Mouse (Mus musculus): ENCODE results near the gene Myo5a. TPM values are rescaled to one million over a fixed set of nuclear protein-coding genes. Genes with fewer than 3 reads are reported as not detected.
"Not testable (repeated sequence)": the region's sequence is repeated elsewhere in the genome, so short reads cannot be mapped to it uniquely, and the experiment has no call there.

Myo5a gene
- polyA plus RNA-seq, 1 experiment from 2014 or later, result 34.5 TPM

GRCm38 (mm10) chr9:75246080-75246930 is 175.5 kb downstream of the Myo5a start:
- Histone ChIP-seq H3K27ac (ENCODE audit: low read length) (no peak overlapping the region), H3K9me3 (ENCODE audit: control insufficient read depth, low read length) (no peaks in the 10 kb centered on the region), H3K27me3 (replicated peaks; ENCODE audit: control insufficient read depth, insufficient read depth, low read length) (no peaks in the 10 kb centered on the region), H3K4me3 (replicated peaks; ENCODE audit: low read length) (no peak overlapping the region), H3K9ac (replicated peaks; ENCODE audit: low read depth, low read length) (no peak overlapping the region), H3K4me2 (ENCODE audit: low read length) (no peak overlapping the region), H3K36me3 (ENCODE audit: control insufficient read depth, insufficient read depth) (no peaks in the 10 kb centered on the region), H3K4me1 (replicated peaks; ENCODE audit: control insufficient read depth, insufficient read depth, low read length) (no peaks in the 10 kb centered on the region)
- WGBS, result 92% methylated on average over 13 of the region's 13 CpGs
- ATAC-seq, result no peak

- H3K4me2 ChIP-seq (ENCODE audit: low read length), result no peak overlapping the region
- H3K36me3 ChIP-seq (ENCODE audit: control insufficient read depth, insufficient read depth), result no peaks in the 10 kb centered on the region
- no peaks in the 10 kb centered on the region for H3K9me3 ChIP-seq (ENCODE audit: control insufficient read depth, low read length)
- H3K9ac ChIP-seq (replicated peaks; ENCODE audit: low read depth, low read length), result no peak overlapping the region
- H3K4me1 ChIP-seq (replicated peaks; ENCODE audit: control insufficient read depth, insufficient read depth, low read length), result no peaks in the 10 kb centered on the region
- 92% methylated on average over 6 of the region's 6 CpGs for WGBS
- H3K27ac ChIP-seq (ENCODE audit: low read length), result no peak overlapping the region
- no peak for ATAC-seq
- H3K4me3 ChIP-seq (replicated peaks; ENCODE audit: low read length), result no peak overlapping the region
- H3K27me3 ChIP-seq (replicated peaks; ENCODE audit: control insufficient read depth, insufficient read depth, low read length), result no peaks in the 10 kb centered on the region
Measured at GRCm38 (mm10) chr9:75247870-75248269, 177.1 kb downstream of the Myo5a start.

GRCm38 (mm10) chr9:75248359-75248758 is 177.5 kb downstream of the Myo5a start:
- no peak overlapping the region for H3K4me3 ChIP-seq (replicated peaks; ENCODE audit: low read length)
- no peak for ATAC-seq
- H3K4me2 ChIP-seq (ENCODE audit: low read length), result no peak overlapping the region
- no peaks in the 10 kb centered on the region for H3K27me3 ChIP-seq (replicated peaks; ENCODE audit: control insufficient read depth, insufficient read depth, low read length)
- whole genome bisulfite sequencing, result 83% methylated on average over 1 of the region's 1 CpGs
- no peak overlapping the region for H3K9ac ChIP-seq (replicated peaks; ENCODE audit: low read depth, low read length)
- H3K9me3 ChIP-seq (ENCODE audit: control insufficient read depth, low read length), result no peaks in the 10 kb centered on the region
- no peak overlapping the region for H3K27ac ChIP-seq (ENCODE audit: low read length)
- H3K4me1 ChIP-seq (replicated peaks; ENCODE audit: control insufficient read depth, insufficient read depth, low read length), result no peaks in the 10 kb centered on the region
- no peaks in the 10 kb centered on the region for H3K36me3 ChIP-seq (ENCODE audit: control insufficient read depth, insufficient read depth)

GRCm38 (mm10) chr9:75248874-75249273 is 178.1 kb downstream of the Myo5a start:
- Histone ChIP-seq H3K36me3 (ENCODE audit: control insufficient read depth, insufficient read depth) (no peaks in the 10 kb centered on the region), H3K4me1 (replicated peaks; ENCODE audit: control insufficient read depth, insufficient read depth, low read length) (peaks cover 3% of the 10 kb centered on the region), H3K4me3 (replicated peaks; ENCODE audit: low read length) (no peak overlapping the region), H3K27ac (ENCODE audit: low read length) (no peak overlapping the region), H3K9ac (replicated peaks; ENCODE audit: low read depth, low read length) (no peak overlapping the region), H3K4me2 (ENCODE audit: low read length) (no peak overlapping the region), H3K27me3 (replicated peaks; ENCODE audit: control insufficient read depth, insufficient read depth, low read length) (no peaks in the 10 kb centered on the region), H3K9me3 (ENCODE audit: control insufficient read depth, low read length) (no peaks in the 10 kb centered on the region)
- no peak for ATAC-seq

GRCm38 (mm10) chr9:75253158-75253557 is 182.3 kb downstream of the Myo5a start:
- ATAC-seq; H3K27me3 ChIP-seq (replicated peaks; ENCODE audit: control insufficient read depth, insufficient read depth, low read length); H3K4me2 ChIP-seq (ENCODE audit: low read length); H3K36me3 ChIP-seq (ENCODE audit: control insufficient read depth, insufficient read depth); H3K27ac ChIP-seq (ENCODE audit: low read length); H3K9me3 ChIP-seq (ENCODE audit: control insufficient read depth, low read length); H3K4me3 ChIP-seq (replicated peaks; ENCODE audit: low read length); H3K9ac ChIP-seq (replicated peaks; ENCODE audit: low read depth, low read length): not testable (repeated sequence)
- WGBS, result 79% methylated on average over 6 of the region's 6 CpGs
- peaks cover 13% of the 10 kb centered on the region for H3K4me1 ChIP-seq (replicated peaks; ENCODE audit: control insufficient read depth, insufficient read depth, low read length)

- ATAC-seq, result no peak
- 62% methylated on average over 3 of the region's 3 CpGs for WGBS
Measured at GRCm38 (mm10) chr9:75253766-75254165, 183.0 kb downstream of the Myo5a start.

GRCm38 (mm10) chr9:75254196-75254955 is 183.6 kb downstream of the Myo5a start:
- H3K9me3 ChIP-seq (ENCODE audit: control insufficient read depth, low read length), result no peaks in the 10 kb centered on the region
- peaks cover 13% of the 10 kb centered on the region for H3K4me1 ChIP-seq (replicated peaks; ENCODE audit: control insufficient read depth, insufficient read depth, low read length)
- no peaks in the 10 kb centered on the region for H3K36me3 ChIP-seq (ENCODE audit: control insufficient read depth, insufficient read depth)
- 60% methylated on average over 13 of the region's 13 CpGs for WGBS
- ATAC-seq, result peak; percentile 96
- H3K27me3 ChIP-seq (replicated peaks; ENCODE audit: control insufficient read depth, insufficient read depth, low read length), result no peaks in the 10 kb centered on the region
- no peak overlapping the region for H3K4me2 ChIP-seq (ENCODE audit: low read length)
- H3K9ac ChIP-seq (replicated peaks; ENCODE audit: low read depth, low read length), result no peak overlapping the region
- H3K27ac ChIP-seq (ENCODE audit: low read length), result peak overlapping the region; percentile 83
- no peak overlapping the region for H3K4me3 ChIP-seq (replicated peaks; ENCODE audit: low read length)

More at GRCm38 (mm10) chr9:75253766-75254165, 183.0 kb downstream of the Myo5a start:
- H3K4me3 ChIP-seq (replicated peaks; ENCODE audit: low read length), result no peak overlapping the region
- H3K27me3 ChIP-seq (replicated peaks; ENCODE audit: control insufficient read depth, insufficient read depth, low read length), result no peaks in the 10 kb centered on the region
- H3K4me1 ChIP-seq (replicated peaks; ENCODE audit: control insufficient read depth, insufficient read depth, low read length), result peaks cover 13% of the 10 kb centered on the region
- H3K27ac ChIP-seq (ENCODE audit: low read length), result peak overlapping the region; percentile 26
- no peak overlapping the region for H3K4me2 ChIP-seq (ENCODE audit: low read length)
- no peaks in the 10 kb centered on the region for H3K9me3 ChIP-seq (ENCODE audit: control insufficient read depth, low read length)
- no peaks in the 10 kb centered on the region for H3K36me3 ChIP-seq (ENCODE audit: control insufficient read depth, insufficient read depth)
- H3K9ac ChIP-seq (replicated peaks; ENCODE audit: low read depth, low read length), result no peak overlapping the region

GRCm38 (mm10) chr9:75255820-75256545 is 185.2 kb downstream of the Myo5a start:
- H3K4me3 ChIP-seq (replicated peaks; ENCODE audit: low read length), result no peak overlapping the region
- no peaks in the 10 kb centered on the region for H3K27me3 ChIP-seq (replicated peaks; ENCODE audit: control insufficient read depth, insufficient read depth, low read length)
- no peak for ATAC-seq
- no peak overlapping the region for H3K27ac ChIP-seq (ENCODE audit: low read length)
- no peak overlapping the region for H3K9ac ChIP-seq (replicated peaks; ENCODE audit: low read depth, low read length)
- H3K4me1 ChIP-seq (replicated peaks; ENCODE audit: control insufficient read depth, insufficient read depth, low read length), result peaks cover 13% of the 10 kb centered on the region
- H3K36me3 ChIP-seq (ENCODE audit: control insufficient read depth, insufficient read depth), result no peaks in the 10 kb centered on the region
- WGBS, result 90% methylated on average over 14 of the region's 14 CpGs
- H3K4me2 ChIP-seq (ENCODE audit: low read length), result no peak overlapping the region
- no peaks in the 10 kb centered on the region for H3K9me3 ChIP-seq (ENCODE audit: control insufficient read depth, low read length)

- no peak overlapping the region for H3K4me2 ChIP-seq (ENCODE audit: low read length)
- no peaks in the 10 kb centered on the region for H3K9me3 ChIP-seq (ENCODE audit: control insufficient read depth, low read length)
- peaks cover 18% of the 10 kb centered on the region for H3K4me1 ChIP-seq (replicated peaks; ENCODE audit: control insufficient read depth, insufficient read depth, low read length)
- H3K4me3 ChIP-seq (replicated peaks; ENCODE audit: low read length), result no peak overlapping the region
- no peaks in the 10 kb centered on the region for H3K36me3 ChIP-seq (ENCODE audit: control insufficient read depth, insufficient read depth)
- H3K9ac ChIP-seq (replicated peaks; ENCODE audit: low read depth, low read length), result no peak overlapping the region
- 67% methylated on average over 4 of the region's 4 CpGs for WGBS
- no peak for ATAC-seq
- no peak overlapping the region for H3K27ac ChIP-seq (ENCODE audit: low read length)
- no peaks in the 10 kb centered on the region for H3K27me3 ChIP-seq (replicated peaks; ENCODE audit: control insufficient read depth, insufficient read depth, low read length)
Measured at GRCm38 (mm10) chr9:75258792-75259191, 188.0 kb downstream of the Myo5a start.
